Mouse (Mus musculus) liver, adult 2 months (tissue): ENCODE results near the gene Pfdn4.

Source experiments
- CTCF ChIP-seq: fragments of 200-500 bp; IDR thresholded peaks from 2 replicates; pipeline ENCODE4 v1.5.1; 2011; ENCODE audit warnings: low read depth, low read length, control low read depth
- POLR2A ChIP-seq: fragments of 200-500 bp; IDR thresholded peaks from 2 replicates; pipeline ENCODE4 v1.6.1; 2011; ENCODE audit warnings: low read length, control low read depth; ENCODE audit not compliant: insufficient read depth; ENCODE audit errors: extremely low read depth

DNA sequence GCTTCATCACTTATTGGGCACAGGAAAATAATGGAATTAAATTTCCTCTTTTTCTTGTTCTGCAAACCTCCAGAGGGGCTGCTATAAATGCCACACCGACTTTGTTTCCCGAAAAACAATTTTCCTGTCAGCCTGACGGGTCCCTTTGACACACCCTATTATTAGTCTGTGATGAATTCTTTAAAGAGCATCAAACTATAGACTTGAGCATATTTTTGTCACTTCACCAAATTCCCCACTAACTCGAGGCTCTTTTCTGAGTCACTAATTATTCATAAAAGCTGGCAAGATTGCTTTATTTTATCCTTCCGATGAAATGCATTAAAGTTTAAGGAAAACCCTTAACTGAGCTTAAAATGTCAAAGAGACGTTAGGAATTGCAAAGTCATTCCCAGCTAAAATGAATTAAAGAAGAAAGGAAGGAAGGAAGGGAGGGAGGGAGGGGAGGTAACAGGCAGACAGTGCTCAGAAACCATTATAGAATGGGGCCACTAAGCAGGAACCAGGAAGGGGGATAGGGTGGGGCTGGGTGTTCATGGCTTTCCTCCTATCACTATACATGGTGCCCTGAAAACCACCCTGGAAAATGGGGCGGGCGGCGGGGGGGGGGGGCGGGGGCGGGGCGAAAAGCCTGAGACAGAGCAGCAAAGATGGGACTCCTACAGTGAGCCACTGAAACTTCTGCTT is 38.0 kb downstream of the Pfdn4 start:
- no peak for TF ChIP-seq CTCF
- TF ChIP-seq POLR2A: no peak
